In the genomic region with DNA sequence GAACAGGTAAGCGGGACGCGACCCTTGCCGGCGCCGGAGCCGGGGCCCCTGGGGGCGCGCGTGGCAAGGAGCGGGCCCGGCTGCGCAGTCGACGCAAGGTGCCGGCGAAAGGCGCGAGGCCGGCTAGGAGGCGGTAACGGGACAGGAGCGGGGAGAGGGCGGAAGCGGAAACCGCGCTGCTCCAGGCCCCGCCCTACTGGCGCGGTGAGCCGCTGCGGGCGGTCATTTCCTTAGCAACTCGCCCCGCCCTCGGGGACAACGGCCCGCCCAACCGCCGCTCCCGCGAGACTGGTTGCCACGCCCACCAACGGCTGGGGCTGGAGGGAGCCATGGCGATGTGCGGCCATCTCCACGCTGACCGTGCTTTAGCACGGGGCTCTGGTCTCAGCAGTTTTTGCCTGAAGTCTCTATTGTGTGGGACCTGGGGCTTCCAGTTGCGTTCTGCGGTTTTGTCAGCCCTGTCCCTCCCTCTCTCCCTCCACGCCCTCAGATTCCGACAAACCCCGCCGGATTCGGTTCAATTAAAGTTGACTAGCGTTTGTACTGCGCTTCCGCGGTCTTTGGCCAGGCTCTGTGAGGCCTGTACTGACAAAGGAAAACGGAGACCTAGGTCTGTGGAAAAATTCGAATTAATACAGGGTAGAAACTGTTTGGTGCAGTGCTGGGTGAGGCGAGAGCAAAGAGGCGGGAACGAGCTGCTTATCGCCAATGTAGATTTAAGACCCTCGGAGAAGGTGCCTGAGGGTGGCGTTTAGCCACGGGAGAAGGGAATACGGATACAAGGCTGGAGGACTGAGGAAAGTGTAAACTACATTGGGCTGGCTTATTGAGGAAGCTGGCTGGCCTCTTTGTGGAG, we compare ENCODE assay signal across 8 mouse cellular contexts. TPM values are rescaled to one million over a fixed set of nuclear protein-coding genes. Genes with fewer than 3 reads are reported as not detected.
DNase-seq lines count a peak whose midpoint lies in the region; ATAC-seq and TF ChIP-seq lines count a peak whose summit lies in the region.

A gene (minus strand): TSS at position 240 of the 856 bp plus-strand sequence.

- H3K4me1 ChIP-seq in E14TG2a.4 (replicated peaks; ENCODE audit: low read depth, low read length): peaks cover 31% of the 10 kb centered on the region
- H3K4me1 ChIP-seq in forebrain, embryonic 13.5 days: peaks cover 18% of the 10 kb centered on the region
- peaks cover 24% of the 10 kb centered on the region for H3K4me1 ChIP-seq in neural tube, embryonic 15.5 days

- no peak for TF ChIP-seq CTCF in E14TG2a.4 (conservative IDR thresholded peaks at IDR 0.05; ENCODE audit: low read length)

- intact Hi-C loops in heart, postnatal 10 days (cut with DNase I): loop anchor here (1.0 kb wide), 1 partner anchor 21 kb away; a partner anchor contains a TSS

- H3K27ac ChIP-seq in forebrain, embryonic 13.5 days: peak within 1 kb of the TSS; percentile 87
- H3K27ac ChIP-seq in neural tube, embryonic 15.5 days (replicated peaks): peak within 1 kb of the TSS; percentile 92

- peak within 1 kb of the TSS; percentile 92 for H3K9ac ChIP-seq in forebrain, embryonic 13.5 days
- H3K9ac ChIP-seq in neural tube, embryonic 15.5 days (replicated peaks): peak within 1 kb of the TSS; percentile 95

- H3K4me3 ChIP-seq in E14TG2a.4 (replicated peaks; ENCODE audit: low read length): peak within 1 kb of the TSS; percentile 100
- H3K4me3 ChIP-seq in forebrain, embryonic 13.5 days: peak within 1 kb of the TSS; percentile 90
- peak within 1 kb of the TSS; percentile 99 for H3K4me3 ChIP-seq in neural tube, embryonic 15.5 days (replicated peaks)

- no peaks in the 10 kb centered on the region for H3K9me3 ChIP-seq in E14TG2a.4 (ENCODE audit: low read length)
- H3K9me3 ChIP-seq in forebrain, embryonic 13.5 days (replicated peaks): no peaks in the 10 kb centered on the region
- H3K9me3 ChIP-seq in neural tube, embryonic 15.5 days (replicated peaks): no peaks in the 10 kb centered on the region

- peaks cover 9% of the 10 kb centered on the region; the same call in 1 of the 2 replicates for H3K36me3 ChIP-seq in E14TG2a.4 (ENCODE audit: insufficient read depth, low read length)
- H3K36me3 ChIP-seq in forebrain, embryonic 13.5 days (ENCODE audit: poor library complexity, severe bottlenecking): no peaks in the 10 kb centered on the region
- H3K36me3 ChIP-seq in neural tube, embryonic 15.5 days: no peaks in the 10 kb centered on the region

- ATAC-seq in forebrain, embryonic 13.5 days: peak; percentile 96
- peak; percentile 93 for ATAC-seq in neural tube, embryonic 15.5 days (ENCODE audit: low FRiP score)

- DNase-seq in c-Kit-positive CD71-positive TER-119-positive erythroid progenitor cells, embryonic 14.5 days (ENCODE audit: low spot score): peak; percentile 95
- peak; percentile 99 for DNase-seq in heart, postnatal 10 days
- DNase-seq in layer of hippocampus, adult 11-12 months (ENCODE audit: low spot score): peak; percentile 95
- DNase-seq in lung, adult 18-20 months: peak; percentile 96 to 97
- peak; percentile 97 for DNase-seq in testis, postnatal 14 days (ENCODE audit: low spot score)

- under 1% methylated on average over 70 of the region's 70 CpGs for WGBS in forebrain, embryonic 13.5 days
- WGBS in neural tube, embryonic 15.5 days: under 1% methylated on average over 69 of the region's 70 CpGs

- peak within 1 kb of the TSS; percentile 79 for H3K4me2 ChIP-seq in forebrain, embryonic 13.5 days
- H3K4me2 ChIP-seq in neural tube, embryonic 15.5 days: peak within 1 kb of the TSS; percentile 80

- H3K27me3 ChIP-seq in E14TG2a.4 (ENCODE audit: insufficient read depth, low read length): no peaks in the 10 kb centered on the region
- H3K27me3 ChIP-seq in forebrain, embryonic 13.5 days: no peaks in the 10 kb centered on the region
- no peaks in the 10 kb centered on the region for H3K27me3 ChIP-seq in neural tube, embryonic 15.5 days (replicated peaks)

RNA-seq across cellular contexts. Expression of the gene that starts here (rescaled TPM):
- 164 and 176 TPM in 2 replicates for polyA plus RNA-seq in forebrain, embryonic 13.5 days (2015; fragmentation: Nextera tagmentation; extraction: Ambion mirVana)
- 10 to 100 TPM; 70.1 to 86.9 TPM for total RNA-seq in heart, postnatal 10 days (2021)
- 167 and 173 TPM in 2 replicates for polyA plus RNA-seq in neural tube, embryonic 15.5 days (2015; fragmentation: Nextera tagmentation; extraction: Ambion mirVana)

Comparison
In these comparisons a context has a peak if more than half of its experiments do, and no peak if none do; other contexts are left out.
1. Peak in every context shown above with its lines: DNase-seq, ATAC-seq, H3K4me3 ChIP-seq and H3K27ac ChIP-seq.